Mouse (Mus musculus) stomach, embryonic 14.5 days (tissue): ENCODE results near the gene Uqcrq. TPM values are rescaled to one million over a fixed set of nuclear protein-coding genes. Genes with fewer than 3 reads are reported as not detected.
"Not testable (repeated sequence)": the region's sequence is repeated elsewhere in the genome, so short reads cannot be mapped to it uniquely, and the experiment has no call there.

Source experiments
- ATAC-seq: fragments of 200-750 bp; cut with Nextera tagmentation; 2 replicates; pipeline ENCODE4 v1.8.0; 2017; ENCODE audit warnings: low read depth, moderate TSS enrichment; ENCODE audit not compliant: insufficient number of reproducible peaks, insufficient read depth, low FRiP score
- H3K27ac ChIP-seq: fragments of 300-500 bp; sonication (generic); 2 replicates; pipeline ENCODE4 v1.5.1; 2014; ENCODE audit warnings: mild to moderate bottlenecking, low read length, moderate library complexity, mixed read lengths
- H3K27me3 ChIP-seq: fragments of 300-500 bp; sonication (generic); 2 replicates; pipeline ENCODE4 v1.6.1; 2014; ENCODE audit warnings: low read length, control low read depth, mixed read lengths; ENCODE audit not compliant: control insufficient read depth, insufficient read depth
- H3K36me3 ChIP-seq: fragments of 300-500 bp; sonication (generic); 2 replicates; pipeline ENCODE4 v1.6.1; 2014; ENCODE audit warnings: mild to moderate bottlenecking, control low read depth, low read length, moderate library complexity, mixed read lengths; ENCODE audit not compliant: control insufficient read depth, insufficient read depth
- H3K4me1 ChIP-seq: fragments of 300-500 bp; sonication (generic); 2 replicates; pipeline ENCODE4 v1.6.1; 2014; ENCODE audit warnings: low read length, control low read depth, mixed read lengths; ENCODE audit not compliant: control insufficient read depth, insufficient read depth
- H3K4me2 ChIP-seq: fragments of 300-500 bp; sonication (generic); replicated peaks from 2 replicates; pipeline ENCODE4 v1.6.1; 2014; ENCODE audit warnings: low read depth, low read length, control low read depth
- H3K4me3 ChIP-seq: fragments of 300-500 bp; sonication (generic); 2 replicates; pipeline ENCODE4 v1.5.1; 2014; ENCODE audit warnings: low read depth, low read length, control low read depth
- H3K9ac ChIP-seq: fragments of 300-500 bp; sonication (generic); replicated peaks from 2 replicates; pipeline ENCODE4 v1.6.1; 2014; ENCODE audit warnings: low read depth, mild to moderate bottlenecking, control low read depth, low read length, moderate library complexity, mixed read lengths
- H3K9me3 ChIP-seq: fragments of 300-500 bp; sonication (generic); 2 replicates; pipeline ENCODE4 v1.6.1; 2016; ENCODE audit warnings: low read depth, low read length, control low read depth; ENCODE audit not compliant: control insufficient read depth
- WGBS: fragments of 180-500 bp; shearing (Covaris S2); extraction: QIAGEN DNeasy Blood & Tissue Kit; methylation state at CpG from one replicate; pipeline ENCODE4 v1.1.7; 2014; 5-methylcytosine and 5-hydroxymethylcytosine counted together
- polyA plus RNA-seq: library from polyadenylated mRNA; unstranded; fragments of >200 nt; fragmentation: Nextera tagmentation; extraction: Ambion mirVana; gene quantifications from 2 replicates; pipeline ENCODE4 v1.2.1, GENCODE M21; 2014

Uqcrq gene
- polyA plus RNA-seq, 1 experiment from 2014 or later, result 521 TPM

DNA sequence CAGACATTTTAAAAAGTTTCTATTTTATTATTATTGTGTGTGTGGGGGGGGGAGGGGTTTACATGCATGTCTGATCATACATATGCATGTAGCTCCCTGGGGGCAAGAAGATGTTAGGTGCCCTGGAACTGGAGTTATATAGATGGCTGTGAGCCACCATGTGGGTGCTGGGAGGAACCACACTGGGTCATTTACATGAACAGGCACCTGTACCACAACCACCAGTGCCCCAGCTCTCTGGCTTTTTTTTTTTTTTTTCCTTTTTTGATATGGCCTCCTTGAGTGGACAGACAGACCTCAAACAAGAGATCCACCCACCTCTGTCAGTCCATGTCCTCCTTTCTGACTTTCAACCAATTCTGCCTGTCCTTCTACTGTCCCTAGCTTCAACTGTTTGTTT lies 1.4 kb downstream of the Uqcrq start:
- no peaks in the 10 kb centered on the region for H3K9me3 ChIP-seq
- H3K4me1 ChIP-seq, result peaks cover 10% of the 10 kb centered on the region
- H3K4me2 ChIP-seq, result peak overlapping the region; percentile 74; the same call in 1 of the 2 replicates
- peaks cover 5% of the 10 kb centered on the region; the same call in 1 of the 2 replicates for H3K36me3 ChIP-seq
- no peak overlapping the region for H3K9ac ChIP-seq
- no peak overlapping the region for H3K27ac ChIP-seq
- H3K4me3 ChIP-seq, result no peak overlapping the region; the same call in 1 of the 2 replicates
- ATAC-seq, result no peak
- no peaks in the 10 kb centered on the region for H3K27me3 ChIP-seq

DNA sequence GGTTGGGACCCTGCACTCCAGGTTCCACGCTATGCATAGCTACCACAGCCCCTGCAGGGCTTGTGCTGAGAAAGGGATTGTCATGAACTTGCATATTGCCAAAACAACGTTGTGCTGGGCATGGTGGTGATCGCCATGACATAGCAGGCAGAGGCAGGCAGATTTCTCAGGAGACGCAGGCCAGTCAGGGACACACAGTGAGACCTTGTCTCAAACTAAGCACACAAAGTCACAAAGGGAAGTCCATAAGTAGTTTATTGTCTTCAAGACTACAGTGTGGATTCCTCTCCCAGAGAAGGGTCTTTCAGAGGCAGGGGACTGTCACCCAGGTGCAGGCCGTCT lies 1.9 kb downstream of the Uqcrq start:
- H3K9ac ChIP-seq, result no peak overlapping the region
- no peak overlapping the region for H3K4me3 ChIP-seq
- H3K27ac ChIP-seq, result no peak overlapping the region
- H3K36me3 ChIP-seq, result peaks cover 5% of the 10 kb centered on the region; the same call in 1 of the 2 replicates
- H3K9me3 ChIP-seq, result no peaks in the 10 kb centered on the region
- no peak overlapping the region for H3K4me2 ChIP-seq
- no peaks in the 10 kb centered on the region for H3K27me3 ChIP-seq
- 96% methylated on average over 5 of the region's 5 CpGs for WGBS
- peaks cover 10% of the 10 kb centered on the region for H3K4me1 ChIP-seq
- no peak for ATAC-seq

DNA sequence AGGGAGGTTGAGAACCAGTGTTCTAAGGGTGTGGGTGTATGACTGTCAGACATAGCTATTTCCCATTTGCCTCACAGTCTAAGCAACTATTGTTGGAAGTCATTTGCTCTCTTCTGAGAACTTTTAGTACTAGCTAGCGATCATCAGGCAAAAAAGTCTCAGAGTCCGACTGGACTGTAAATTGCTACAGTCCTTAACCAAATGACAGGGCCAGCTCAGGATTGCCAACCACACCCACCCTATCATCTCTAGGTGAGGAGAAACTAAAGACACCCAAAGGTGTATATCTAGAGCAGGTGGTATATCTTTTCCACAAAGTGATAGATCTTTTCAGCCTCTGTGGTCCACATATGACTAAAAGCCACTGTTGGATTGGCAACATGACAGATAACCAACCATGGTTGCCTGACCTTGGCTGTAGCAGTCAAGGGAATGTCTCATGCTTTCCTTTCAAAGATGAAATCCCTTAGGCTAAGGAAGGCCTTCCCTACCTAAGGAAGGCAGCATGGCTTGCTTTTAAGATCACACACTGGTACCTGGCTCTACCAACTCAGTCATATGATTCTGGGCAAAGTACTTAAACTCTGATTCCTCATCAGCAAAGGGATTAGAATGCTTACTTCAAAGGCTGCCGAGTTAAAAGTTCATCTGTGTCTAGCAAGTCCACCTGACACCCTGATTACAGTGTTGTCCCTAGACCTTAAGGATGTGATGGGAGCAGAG lies 2.5 kb downstream of the Uqcrq start:
- H3K36me3 ChIP-seq, result peaks cover 5% of the 10 kb centered on the region; the same call in 1 of the 2 replicates
- H3K27ac ChIP-seq, result no peak overlapping the region
- no peaks in the 10 kb centered on the region for H3K27me3 ChIP-seq
- H3K9me3 ChIP-seq, result no peaks in the 10 kb centered on the region
- H3K9ac ChIP-seq, result no peak overlapping the region
- H3K4me1 ChIP-seq, result peaks cover 10% of the 10 kb centered on the region
- 85% methylated on average over 3 of the region's 3 CpGs for WGBS
- ATAC-seq, result no peak
- H3K4me2 ChIP-seq, result no peak overlapping the region
- no peak overlapping the region for H3K4me3 ChIP-seq

DNA sequence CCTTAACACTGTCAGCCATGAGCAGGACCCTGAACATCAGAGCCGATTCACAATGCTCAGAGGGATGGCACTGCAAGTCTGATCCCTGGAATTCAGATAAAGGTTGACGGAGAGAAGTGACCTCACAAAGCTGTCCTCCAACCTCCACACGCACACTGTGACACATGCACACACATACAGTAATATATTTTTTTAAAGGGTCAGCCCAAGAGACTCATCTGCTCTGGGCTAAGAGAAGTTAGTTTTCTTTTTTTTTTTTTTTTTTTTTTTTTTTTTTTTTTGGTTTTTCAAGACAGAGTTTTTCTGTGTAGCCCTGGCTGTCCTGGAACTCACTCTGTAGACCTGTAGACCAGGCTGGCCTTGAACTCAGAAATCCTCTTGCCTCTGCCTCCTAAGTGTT lies 3.7 kb downstream of the Uqcrq start:
- WGBS, result 90% methylated on average over 3 of the region's 3 CpGs
- not testable (repeated sequence) for H3K27ac ChIP-seq, H3K36me3 ChIP-seq, H3K27me3 ChIP-seq, H3K9ac ChIP-seq, H3K4me1 ChIP-seq, ATAC-seq, H3K4me2 ChIP-seq, H3K9me3 ChIP-seq, H3K4me3 ChIP-seq

DNA sequence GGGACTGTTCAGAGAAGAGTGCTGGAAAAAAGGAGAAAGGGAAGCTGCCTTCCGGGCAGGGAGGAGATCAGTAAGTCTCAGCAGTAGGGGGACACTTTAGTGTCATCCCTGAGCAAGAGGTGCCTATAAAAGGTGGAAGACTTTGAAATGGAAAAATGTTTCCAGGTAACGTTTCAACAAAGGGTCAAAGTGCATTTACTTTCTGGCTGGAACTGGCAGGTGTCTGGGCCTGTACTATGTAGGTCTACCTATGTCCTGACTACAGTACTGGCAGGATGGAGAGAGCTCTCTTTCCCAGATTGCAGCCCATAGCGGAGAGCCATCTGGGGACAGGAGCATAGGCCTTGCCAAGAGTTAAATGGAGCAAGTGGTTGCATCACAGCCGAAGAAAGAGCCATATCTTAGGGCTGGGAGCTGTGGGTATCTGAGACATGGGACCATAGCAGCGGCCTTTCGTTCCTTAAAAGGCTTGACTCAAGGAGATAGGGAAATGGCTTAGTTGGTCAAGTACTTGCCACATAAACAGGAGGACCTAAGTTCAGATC lies 4.8 kb downstream of the Uqcrq start:
- H3K4me3 ChIP-seq, result no peak overlapping the region
- H3K4me1 ChIP-seq, result peaks cover 5% of the 10 kb centered on the region
- no peaks in the 10 kb centered on the region for H3K9me3 ChIP-seq
- no peaks in the 10 kb centered on the region for H3K27me3 ChIP-seq
- 80% methylated on average over 6 of the region's 6 CpGs for whole genome bisulfite sequencing
- no peak overlapping the region for H3K4me2 ChIP-seq
- no peak overlapping the region for H3K9ac ChIP-seq
- H3K27ac ChIP-seq, result no peak overlapping the region
- no peak for ATAC-seq
- peaks cover 5% of the 10 kb centered on the region for H3K36me3 ChIP-seq

DNA sequence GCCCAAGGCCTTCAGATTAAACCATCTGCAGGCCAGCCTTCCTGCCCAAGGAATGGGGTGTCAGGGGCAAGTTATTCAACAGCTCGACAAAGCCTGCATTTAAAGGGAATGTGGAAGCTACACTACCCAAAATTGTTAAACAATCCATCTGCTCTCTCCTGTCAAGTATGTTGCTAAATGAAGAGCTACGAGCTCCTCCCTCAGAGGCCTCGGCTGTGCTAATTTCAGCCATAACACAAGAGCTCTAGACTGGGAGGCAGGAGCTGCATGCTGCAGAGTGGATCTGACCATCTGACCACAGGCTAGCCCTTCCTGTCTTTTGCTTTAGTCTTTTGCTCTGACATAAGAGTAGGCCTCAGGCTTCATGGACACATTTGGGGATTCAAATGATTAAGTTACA lies 5.4 kb downstream of the Uqcrq start:
- peaks cover 9% of the 10 kb centered on the region for H3K36me3 ChIP-seq
- no peak overlapping the region for H3K4me2 ChIP-seq
- H3K27ac ChIP-seq, result no peak overlapping the region
- no peak overlapping the region for H3K9ac ChIP-seq
- peaks cover 5% of the 10 kb centered on the region for H3K4me1 ChIP-seq
- no peak overlapping the region for H3K4me3 ChIP-seq
- WGBS, result 40% methylated on average over 3 of the region's 3 CpGs
- H3K9me3 ChIP-seq, result no peaks in the 10 kb centered on the region
- no peaks in the 10 kb centered on the region for H3K27me3 ChIP-seq
- ATAC-seq, result no peak

DNA sequence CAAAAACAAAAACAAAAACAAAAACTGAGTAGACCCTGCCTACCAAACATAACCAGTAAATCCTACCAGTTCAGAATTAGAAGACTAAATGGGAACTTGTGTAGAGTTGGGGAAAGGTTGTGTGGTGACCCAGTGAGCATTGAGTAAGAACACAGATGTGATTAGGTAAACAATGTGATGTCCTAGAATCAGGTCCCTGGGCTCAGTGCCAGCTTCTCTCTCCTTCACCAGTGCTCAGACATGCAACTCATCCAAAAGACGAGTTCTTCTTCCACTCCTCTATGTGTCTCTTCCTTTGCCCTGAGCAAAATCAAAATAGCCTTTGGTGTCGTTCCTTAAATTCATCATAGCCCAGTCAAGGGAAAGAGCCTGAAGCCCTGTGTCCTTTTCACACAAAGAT lies 5.8 kb downstream of the Uqcrq start:
- no peak overlapping the region for H3K4me3 ChIP-seq
- no peak overlapping the region for H3K4me2 ChIP-seq
- no peaks in the 10 kb centered on the region for H3K27me3 ChIP-seq
- peaks cover 10% of the 10 kb centered on the region for H3K36me3 ChIP-seq
- 75% methylated on average over 2 of the region's 2 CpGs for WGBS
- H3K9ac ChIP-seq, result no peak overlapping the region
- no peak for ATAC-seq
- no peak overlapping the region for H3K27ac ChIP-seq
- peaks cover 5% of the 10 kb centered on the region for H3K4me1 ChIP-seq
- H3K9me3 ChIP-seq, result no peaks in the 10 kb centered on the region

DNA sequence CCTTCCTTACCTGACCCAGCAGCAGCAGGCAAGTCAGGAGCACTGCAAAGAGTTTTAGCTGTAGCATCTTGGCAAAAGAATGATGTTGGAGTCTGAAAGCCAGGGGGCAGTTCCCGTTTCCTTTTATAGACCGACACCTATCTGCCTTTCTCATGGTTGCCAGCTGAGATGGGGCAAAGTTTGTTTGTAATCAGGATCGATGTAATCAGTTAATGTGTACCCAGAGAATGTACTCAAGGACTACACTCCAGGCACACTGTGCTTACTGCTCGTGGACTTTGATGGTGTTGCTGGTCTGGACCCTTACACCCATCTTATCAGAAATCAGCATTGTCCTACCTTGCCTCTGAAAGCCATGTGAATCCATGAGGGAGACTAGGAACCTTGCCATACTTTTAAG lies 7.6 kb downstream of the Uqcrq start, which contains the start of gene Leap2:
Gene Leap2, minus strand, starts transcription at position 135 of the 400 bp plus-strand sequence.
- WGBS, result 76% methylated on average over 4 of the region's 4 CpGs
- no peak for ATAC-seq
- no peak within 1 kb of the TSS for H3K4me3 ChIP-seq

DNA sequence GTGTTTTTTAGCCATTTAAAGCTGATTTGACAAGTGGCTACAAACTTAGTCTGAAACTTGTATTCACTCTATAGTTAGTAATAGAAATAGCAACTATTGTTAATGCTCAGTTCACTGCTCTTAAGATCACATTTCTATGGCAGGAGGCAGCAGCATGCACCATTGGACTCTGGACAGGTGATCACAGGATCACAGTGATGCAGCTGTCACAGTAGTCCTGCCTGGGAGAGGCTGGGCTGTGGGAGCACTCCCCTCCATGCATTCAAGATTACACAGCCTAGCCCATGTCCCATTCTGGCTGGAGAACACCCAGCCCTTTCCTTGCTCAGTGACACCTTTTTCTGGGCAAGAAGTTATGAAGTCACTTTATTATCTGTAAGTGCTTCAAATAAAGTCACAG lies 12.6 kb downstream of the Uqcrq start:
- Histone ChIP-seq H3K36me3 (peaks cover 60% of the 10 kb centered on the region), H3K4me2 (no peak overlapping the region), H3K9ac (no peak overlapping the region), H3K27ac (no peak overlapping the region), H3K4me3 (no peak overlapping the region), H3K9me3 (no peaks in the 10 kb centered on the region), H3K27me3 (no peaks in the 10 kb centered on the region), H3K4me1 (no peaks in the 10 kb centered on the region)
- no peak for ATAC-seq

More for the DNA sequence above, 7.6 kb downstream of the Uqcrq start, which contains the start of gene Leap2:
- Histone ChIP-seq H3K4me2 (no peak within 1 kb of the TSS), H3K36me3 (peaks cover 13% of the 10 kb centered on the region), H3K9me3 (no peaks in the 10 kb centered on the region), H3K9ac (no peak within 1 kb of the TSS), H3K27ac (no peak within 1 kb of the TSS), H3K4me1 (no peaks in the 10 kb centered on the region), H3K27me3 (no peaks in the 10 kb centered on the region)
